Mouse (Mus musculus) left cerebral cortex, adult 18-20 months (tissue): ENCODE data around the gene Slc35e2. TPM values are rescaled to one million over a fixed set of nuclear protein-coding genes. Genes with fewer than 3 reads are reported as not detected.
A peak's percentile ranks its signal among the peaks of the same experiment; 100 is the strongest.

Experiments used
- DNase-seq, 2 experiments: peaks; one replicate each; pipeline ENCODE4 v3.0.0; 2021 to 2022; ENCODE audit warnings: low spot score in 2 of 2, mixed read lengths in 1 of 2
- total RNA-seq, 2 experiments: library from RNA; stranded (reverse); gene quantifications; 2 replicates each; pipeline ENCODE4 v1.2.3; 2021

The Slc35e2 gene
- total RNA-seq, 2 experiments from 2014 or later, result 47.2 to 48.9 TPM

- DNase-seq, result no peak
These were observed 26.3 kb upstream of the Slc35e2 start for GRCm38 (mm10) chr4:155574931-155575330.

DNA sequence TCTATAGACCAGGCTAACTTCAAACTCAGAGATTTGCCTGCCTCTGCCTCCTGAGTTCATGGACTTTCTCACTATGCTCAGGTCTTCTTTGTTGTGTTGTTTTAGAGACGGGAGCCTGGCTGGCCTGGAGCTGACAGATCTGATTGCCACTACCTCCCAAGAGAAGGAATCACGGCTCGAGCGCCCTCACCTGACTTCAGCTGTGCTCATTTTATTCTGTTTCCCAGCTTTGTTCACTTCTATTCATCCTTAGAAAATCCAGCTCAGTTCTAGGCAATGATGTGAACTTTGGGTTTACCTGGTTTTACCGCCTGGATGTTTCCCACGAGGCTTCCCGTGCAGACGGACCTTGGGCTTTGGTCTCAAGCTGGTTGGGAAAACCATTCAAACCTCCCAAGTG is 25.7 kb upstream of the Slc35e2 start:
- DNase-seq, result no peak

DNA sequence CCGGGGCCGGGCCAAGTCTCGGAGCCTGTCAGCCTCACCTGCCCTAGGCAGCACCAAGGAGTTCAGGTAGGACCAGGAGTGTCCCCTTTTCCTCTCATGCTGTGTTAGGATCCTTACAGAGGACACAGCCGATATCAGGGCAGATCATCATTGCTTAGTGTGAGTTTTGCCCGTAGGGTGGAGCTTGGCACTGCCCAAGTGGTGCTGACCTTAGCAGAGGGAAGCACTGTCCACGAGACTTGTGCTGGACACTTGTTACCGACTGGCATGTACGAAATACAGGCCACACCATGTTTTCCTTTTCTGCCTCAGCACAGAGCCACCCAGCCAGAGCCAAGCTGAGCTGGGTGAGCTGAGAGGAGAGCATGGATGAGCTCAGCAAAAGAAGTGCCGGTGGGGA is 24.1 kb upstream of the Slc35e2 start:
- DNase-seq, result no peak

GRCm38 (mm10) chr4:155577741-155578140 is 23.5 kb upstream of the Slc35e2 start:
- DNase-seq, result no peak

- DNase-seq, result no peak
These were observed 22.7 kb upstream of the Slc35e2 start for GRCm38 (mm10) chr4:155578336-155579125.

DNA sequence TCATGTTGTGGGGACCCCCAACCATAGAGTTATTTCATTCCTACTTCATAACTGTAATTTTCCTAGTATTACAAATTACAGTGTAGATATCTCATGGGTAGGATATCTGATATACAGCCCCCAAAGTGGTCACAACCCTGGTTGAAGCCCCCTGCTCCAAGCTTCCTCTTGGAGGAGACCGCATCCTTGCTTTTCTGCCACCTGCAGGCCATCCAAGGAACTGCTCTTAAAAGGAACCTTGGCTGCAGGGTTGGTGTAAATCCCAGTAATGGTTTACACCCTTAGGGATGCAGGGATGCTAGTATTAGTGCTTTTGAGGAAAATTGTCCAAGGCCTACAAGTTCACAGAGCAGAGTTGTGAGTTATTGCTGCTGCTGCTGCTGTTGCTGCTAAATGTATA is 20.8 kb upstream of the Slc35e2 start:
- DNase-seq, result peak; percentile 41 to 77

GRCm38 (mm10) chr4:155582279-155582905 is 18.8 kb upstream of the Slc35e2 start:
- no peak for DNase-seq

DNA sequence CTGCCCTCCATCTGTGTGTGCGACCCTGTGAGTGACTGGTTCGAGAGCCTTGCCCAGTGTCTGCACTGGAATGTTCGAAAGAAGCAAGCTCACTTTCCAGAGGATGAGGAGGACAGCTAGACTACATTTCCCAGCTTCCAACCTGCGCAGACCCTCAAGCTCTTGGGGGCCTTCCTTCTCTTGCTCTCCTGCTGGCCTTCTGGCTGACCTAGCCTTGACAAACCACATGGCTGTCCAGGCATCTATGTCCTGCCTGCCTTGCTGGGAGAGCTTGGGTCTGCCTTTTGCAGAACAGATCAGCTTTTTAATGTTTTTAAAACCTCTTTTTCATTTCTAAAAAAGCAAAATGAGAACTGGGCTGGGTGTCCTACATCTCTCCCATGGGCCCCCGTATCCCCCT is 11.9 kb upstream of the Slc35e2 start:
- DNase-seq, result no peak

- DNase-seq, result no peak
These were observed 10.1 kb upstream of the Slc35e2 start for GRCm38 (mm10) chr4:155591012-155591719.

DNA sequence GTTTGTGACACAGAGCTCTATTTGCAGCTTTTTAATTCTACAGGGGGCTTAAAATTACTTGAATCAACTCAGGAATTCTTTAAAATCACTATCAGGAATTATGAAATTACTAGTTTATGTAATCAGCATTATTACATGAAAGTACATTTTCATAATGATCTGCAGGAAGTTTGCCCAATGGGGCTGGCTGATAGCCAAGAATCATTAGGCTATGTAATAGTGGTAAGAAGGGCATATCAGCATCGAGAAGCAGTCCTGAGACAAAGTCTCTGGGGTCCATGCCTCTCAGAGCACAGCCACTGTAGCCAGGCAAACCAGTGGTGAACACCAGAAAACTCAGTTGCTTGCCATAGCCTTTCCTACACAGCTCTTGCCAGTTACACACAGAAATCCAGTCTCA is 7.4 kb upstream of the Slc35e2 start:
- DNase-seq, result no peak

GRCm38 (mm10) chr4:155595777-155596176 is 5.4 kb upstream of the Slc35e2 start:
- no peak for DNase-seq

DNA sequence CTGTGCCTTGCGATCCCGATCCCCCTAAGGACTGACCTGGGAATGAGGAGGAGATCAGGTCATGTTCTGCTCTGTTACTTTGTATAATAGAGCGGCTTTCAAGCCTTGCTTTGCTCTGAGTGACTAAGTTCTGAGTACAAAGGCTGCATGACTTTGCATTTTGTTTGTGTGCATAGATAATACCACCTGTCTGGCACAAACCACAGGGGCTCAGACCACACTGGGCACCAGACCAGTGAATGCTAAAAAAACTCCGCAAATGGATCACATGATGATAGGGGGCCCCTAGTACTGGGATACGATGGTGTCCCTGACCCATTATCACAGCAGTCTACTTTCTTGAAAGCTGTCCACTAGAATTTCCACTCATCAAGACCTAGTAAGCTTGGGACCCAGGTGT is 4.6 kb upstream of the Slc35e2 start:
- DNase-seq, result no peak

DNA sequence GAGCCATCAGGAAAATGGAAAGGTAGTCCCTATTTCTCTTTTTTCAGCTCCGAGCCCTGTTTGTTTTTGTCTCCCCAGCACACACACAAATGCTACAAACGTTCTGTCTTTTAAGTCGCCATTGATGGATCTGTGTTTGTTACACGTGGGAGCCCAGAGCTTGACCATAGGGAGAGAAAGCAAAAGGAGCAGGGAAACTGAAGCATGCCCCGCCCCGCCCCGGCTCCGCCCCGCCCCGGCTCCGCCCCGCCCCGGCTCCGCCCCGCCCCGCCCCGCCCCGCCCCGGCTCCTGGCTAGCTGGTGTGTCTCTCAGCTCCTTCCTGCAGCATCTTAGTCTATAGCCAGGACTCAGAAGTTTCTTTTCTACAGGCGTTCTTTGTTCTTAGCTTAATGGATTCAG is 2.7 kb upstream of the Slc35e2 start:
- no peak for DNase-seq

- DNase-seq, result no peak
These were observed 1.1 kb upstream of the Slc35e2 start for GRCm38 (mm10) chr4:155599901-155600825.

- DNase-seq, result no peak
These were observed 811 bp downstream of the Slc35e2 start for GRCm38 (mm10) chr4:155601997-155602456.

- DNase-seq, result no peak
These were observed 1.5 kb downstream of the Slc35e2 start for GRCm38 (mm10) chr4:155602753-155603152.

GRCm38 (mm10) chr4:155603801-155604200 is 2.6 kb downstream of the Slc35e2 start:
- no peak for DNase-seq

DNA sequence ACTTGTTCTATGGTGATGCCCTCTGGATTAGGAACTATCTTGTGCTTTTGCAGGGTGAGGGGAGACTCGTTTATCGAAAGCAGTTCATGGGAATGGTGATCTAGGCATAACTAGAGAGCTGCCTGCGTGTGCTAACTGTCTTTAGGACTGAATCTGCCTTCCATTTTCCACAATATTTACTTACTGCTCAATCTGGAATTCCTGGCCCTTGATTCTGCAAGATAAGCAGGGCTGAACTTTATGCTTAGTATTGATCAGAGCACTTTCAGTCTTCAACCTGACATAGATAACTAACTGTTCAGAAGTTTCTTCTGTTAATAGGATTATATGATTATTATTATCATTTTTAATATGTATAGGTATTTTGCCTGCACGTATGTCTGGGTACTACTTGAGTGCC is 3.9 kb downstream of the Slc35e2 start:
- no peak for DNase-seq

DNA sequence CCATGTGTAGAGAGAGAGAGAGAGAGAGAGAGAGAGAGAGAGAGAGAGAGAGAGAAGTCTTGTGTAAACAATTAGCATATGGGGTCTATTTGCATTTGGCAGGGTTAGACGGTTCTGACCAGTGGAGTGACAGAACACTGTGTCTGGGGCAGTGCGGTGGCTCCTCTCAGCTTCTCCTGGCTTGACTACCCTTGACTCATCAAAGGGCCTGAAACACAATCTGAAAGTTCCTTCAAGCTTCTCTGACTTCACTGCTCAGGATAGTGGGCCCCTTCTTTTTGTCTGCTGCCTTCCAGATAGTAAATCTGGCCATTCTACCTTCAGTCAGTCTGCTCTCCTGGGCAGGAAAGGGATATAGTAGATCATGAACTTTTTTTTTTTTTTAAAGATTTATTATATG is 5.6 kb downstream of the Slc35e2 start:
- DNase-seq, result no peak

GRCm38 (mm10) chr4:155611860-155612259 is 10.6 kb downstream of the Slc35e2 start:
- DNase-seq, result no peak

DNA sequence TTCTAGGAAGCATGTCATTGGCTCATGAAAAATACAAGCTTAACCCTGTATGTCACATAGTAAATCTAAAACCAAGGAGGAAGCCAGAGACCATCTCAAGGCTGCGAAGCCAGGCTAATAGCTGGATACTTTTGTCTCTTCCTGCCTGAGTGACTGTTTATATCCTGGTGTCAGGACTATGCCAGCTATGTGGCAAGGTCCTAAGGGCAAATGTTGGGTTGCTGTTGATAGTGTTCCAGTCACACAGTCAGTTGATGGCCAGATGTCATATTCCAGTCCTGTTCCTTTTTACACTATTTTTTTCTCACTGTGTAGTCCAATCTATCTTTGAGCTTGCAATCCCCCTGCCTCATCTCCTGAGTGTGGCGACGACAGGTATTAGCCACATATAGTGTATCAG is 12.0 kb downstream of the Slc35e2 start:
- no peak for DNase-seq
